Mouse (Mus musculus) olfactory bulb, adult 2 months (tissue): Measurements from ENCODE around the gene Plcb1.

ENCODE experiments used
- CTCF ChIP-seq: fragments of 200-500 bp; IDR thresholded peaks from 2 replicates; pipeline ENCODE4 v1.5.1; 2012; ENCODE audit warnings: low read depth, mild to moderate bottlenecking, low read length, moderate library complexity; ENCODE audit not compliant: insufficient read depth
- POLR2A ChIP-seq: fragments of 200-500 bp; IDR thresholded peaks from 2 replicates; pipeline ENCODE4 v1.6.1; 2012; ENCODE audit warnings: mild to moderate bottlenecking, low read depth, low read length, moderate library complexity; ENCODE audit not compliant: insufficient read depth

- no peak for TF ChIP-seq CTCF
- no peak for TF ChIP-seq POLR2A
Measured at GRCm38 (mm10) chr2:135029288-135029687, 243.4 kb downstream of the Plcb1 start.
